Mouse (Mus musculus) limb, embryonic 14.5 days (tissue): ENCODE data around the gene Capn7. TPM values are rescaled to one million over a fixed set of nuclear protein-coding genes. Genes with fewer than 3 reads are reported as not detected.

Experiments used
- ATAC-seq: fragments of 200-750 bp; cut with Nextera tagmentation; 2 replicates; pipeline ENCODE4 v1.8.0; 2017; ENCODE audit warnings: low read depth, moderate number of reproducible peaks, moderate TSS enrichment; ENCODE audit not compliant: low FRiP score
- DNase-seq: peaks from one replicate; pipeline ENCODE4 v3.0.0-alpha.2; 2015; ENCODE audit warnings: low spot score
- H3K27ac ChIP-seq: fragments of 300-500 bp; sonication (generic); replicated peaks from 2 replicates; pipeline ENCODE4 v1.5.1; 2014; ENCODE audit warnings: low read depth, mild to moderate bottlenecking, low read length, moderate library complexity, mixed read lengths
- H3K27me3 ChIP-seq: fragments of 300-500 bp; sonication (generic); 2 replicates; pipeline ENCODE4 v1.6.1; 2014; ENCODE audit warnings: low read length, mixed read lengths; ENCODE audit not compliant: control insufficient read depth, insufficient read depth
- H3K36me3 ChIP-seq: fragments of 300-500 bp; sonication (generic); 2 replicates; pipeline ENCODE4 v1.6.1; 2014; ENCODE audit warnings: mild to moderate bottlenecking, low read length, moderate library complexity, mixed read lengths; ENCODE audit not compliant: control insufficient read depth, insufficient read depth
- H3K4me1 ChIP-seq: fragments of 300-500 bp; sonication (generic); 2 replicates; pipeline ENCODE4 v1.6.1; 2014; ENCODE audit warnings: antibody characterized with exemption, low read length, mixed read lengths; ENCODE audit not compliant: control insufficient read depth, insufficient read depth
- H3K4me2 ChIP-seq: fragments of 300-500 bp; sonication (generic); replicated peaks from 2 replicates; pipeline ENCODE4 v1.6.1; 2014; ENCODE audit warnings: low read depth, mild to moderate bottlenecking, low read length, moderate library complexity; ENCODE audit not compliant: severe bottlenecking
- H3K4me3 ChIP-seq: fragments of 300-500 bp; sonication (generic); replicated peaks from 2 replicates; pipeline ENCODE4 v1.5.1; 2014; ENCODE audit warnings: low read length
- H3K9ac ChIP-seq: fragments of 300-500 bp; sonication (generic); 2 replicates; pipeline ENCODE4 v1.6.1; 2014; ENCODE audit warnings: mild to moderate bottlenecking, low read depth, low read length, moderate library complexity; ENCODE audit not compliant: severe bottlenecking
- H3K9me3 ChIP-seq: fragments of 300-500 bp; sonication (generic); 2 replicates; pipeline ENCODE4 v1.6.1; 2016; ENCODE audit warnings: low read length; ENCODE audit not compliant: control insufficient read depth
- POLR2A ChIP-seq: fragments of 200-500 bp; IDR thresholded peaks from 2 replicates; pipeline ENCODE4 v1.8.0; 2012; ENCODE audit warnings: inconsistent platforms, mild to moderate bottlenecking, moderate library complexity, borderline replicate concordance; ENCODE audit not compliant: insufficient read depth, insufficient read length; ENCODE audit errors: extremely low read depth
- WGBS: fragments of 180-500 bp; shearing (Covaris S2); extraction: QIAGEN DNeasy Blood & Tissue Kit; methylation state at CpG from one replicate; pipeline ENCODE4 v1.1.7; 2014; 5-methylcytosine and 5-hydroxymethylcytosine counted together
- polyA plus RNA-seq, 2 experiments: library from polyadenylated mRNA; depleted of rRNA in 1 of 2; stranded (reverse) in 1 of 2; unstranded in 1 of 2; fragments of >200 nt; fragmentation: Nextera tagmentation in 1 of 2; extraction: Ambion mirVana in 1 of 2; gene quantifications; 2 replicates each; pipeline versions ENCODE4 v1.2.1 to v1.2.3; 2012 to 2014

Capn7 gene
- polyA plus RNA-seq, 2 experiments: 44.1 to 44.7 TPM

GRCm38 (mm10) chr14:31414967-31415376, 78.5 kb downstream of the Capn7 start:
- Histone ChIP-seq H3K4me1 (peaks cover 16% of the 10 kb centered on the region), H3K36me3 (peaks cover 7% of the 10 kb centered on the region), H3K4me3 (no peak overlapping the region), H3K4me2 (no peak overlapping the region), H3K9me3 (no peaks in the 10 kb centered on the region), H3K27me3 (no peaks in the 10 kb centered on the region), H3K27ac (no peak overlapping the region), H3K9ac (no peak overlapping the region)
- no peak for TF ChIP-seq POLR2A
- DNase-seq (no peak), ATAC-seq (no peak)
- WGBS: 38% methylated on average over 7 of the region's 7 CpGs

GRCm38 (mm10) chr14:31416411-31416810, 80.0 kb downstream of the Capn7 start:
- Histone ChIP-seq H3K36me3 (no peaks in the 10 kb centered on the region; the same call in 1 of the 2 replicates), H3K27ac (no peak overlapping the region), H3K9me3 (no peaks in the 10 kb centered on the region), H3K4me3 (no peak overlapping the region), H3K27me3 (no peaks in the 10 kb centered on the region), H3K4me2 (no peak overlapping the region), H3K4me1 (peaks cover 16% of the 10 kb centered on the region), H3K9ac (no peak overlapping the region)
- DNase-seq (no peak), ATAC-seq (no peak)
- no peak for TF ChIP-seq POLR2A
- WGBS: 81% methylated on average over 3 of the region's 3 CpGs

- no peak for ATAC-seq
- DNase-seq: no peak
These were observed 80.6 kb downstream of the Capn7 start for GRCm38 (mm10) chr14:31416835-31417549.

GRCm38 (mm10) chr14:31419279-31419678, 82.8 kb downstream of the Capn7 start:
- peaks cover 4% of the 10 kb centered on the region for H3K36me3 ChIP-seq
- no peak for DNase-seq
- H3K9me3 ChIP-seq: no peaks in the 10 kb centered on the region
- no peak overlapping the region for H3K9ac ChIP-seq
- ATAC-seq: no peak
- no peaks in the 10 kb centered on the region for H3K27me3 ChIP-seq
- TF ChIP-seq POLR2A: no peak
- H3K4me1 ChIP-seq: peaks cover 7% of the 10 kb centered on the region
- WGBS: 54% methylated on average over 4 of the region's 4 CpGs
- no peak overlapping the region for H3K27ac ChIP-seq
- H3K4me3 ChIP-seq: no peak overlapping the region
- no peak overlapping the region for H3K4me2 ChIP-seq

More at GRCm38 (mm10) chr14:31416835-31417549, 80.6 kb downstream of the Capn7 start:
- H3K36me3 ChIP-seq: no peaks in the 10 kb centered on the region; the same call in 1 of the 2 replicates
- 66% methylated on average over 16 of the region's 16 CpGs for WGBS
- no peaks in the 10 kb centered on the region for H3K27me3 ChIP-seq
- H3K4me3 ChIP-seq: no peak overlapping the region
- TF ChIP-seq POLR2A: no peak
- H3K9me3 ChIP-seq: no peaks in the 10 kb centered on the region
- H3K9ac ChIP-seq: no peak overlapping the region
- no peak overlapping the region for H3K4me2 ChIP-seq
- H3K27ac ChIP-seq: no peak overlapping the region
- H3K4me1 ChIP-seq: peaks cover 16% of the 10 kb centered on the region

DNA sequence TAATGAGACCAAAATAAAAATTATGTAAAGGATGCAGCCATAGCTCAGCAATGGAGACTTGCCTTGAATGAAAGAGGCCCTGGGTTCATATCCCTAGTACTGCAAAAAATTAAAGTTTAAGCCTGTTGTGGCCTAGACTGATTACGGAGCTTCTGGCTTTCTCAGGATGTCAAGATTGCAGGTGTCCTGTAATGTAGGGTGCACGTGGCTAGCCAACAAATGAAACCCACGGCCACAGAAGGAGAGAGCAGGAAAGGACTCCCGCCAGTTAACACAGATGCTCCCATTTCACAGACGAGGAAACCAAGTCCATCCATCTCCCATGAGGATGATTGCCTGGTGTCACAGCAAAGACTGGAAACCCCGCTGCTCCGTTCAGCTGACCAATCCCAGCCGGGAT, 83.7 kb downstream of the Capn7 start:
- 89% methylated on average over 8 of the region's 8 CpGs for WGBS
- no peak overlapping the region for H3K4me2 ChIP-seq
- H3K36me3 ChIP-seq: peaks cover 4% of the 10 kb centered on the region
- no peaks in the 10 kb centered on the region for H3K4me1 ChIP-seq
- H3K27me3 ChIP-seq: no peaks in the 10 kb centered on the region
- no peaks in the 10 kb centered on the region for H3K9me3 ChIP-seq
- DNase-seq: no peak
- ATAC-seq: no peak
- no peak overlapping the region for H3K9ac ChIP-seq
- TF ChIP-seq POLR2A: no peak
- H3K4me3 ChIP-seq: no peak overlapping the region
- 0 out of 2 replicates have a peak overlapping the region, but pooled peaks have one; percentile 38 for H3K27ac ChIP-seq

DNA sequence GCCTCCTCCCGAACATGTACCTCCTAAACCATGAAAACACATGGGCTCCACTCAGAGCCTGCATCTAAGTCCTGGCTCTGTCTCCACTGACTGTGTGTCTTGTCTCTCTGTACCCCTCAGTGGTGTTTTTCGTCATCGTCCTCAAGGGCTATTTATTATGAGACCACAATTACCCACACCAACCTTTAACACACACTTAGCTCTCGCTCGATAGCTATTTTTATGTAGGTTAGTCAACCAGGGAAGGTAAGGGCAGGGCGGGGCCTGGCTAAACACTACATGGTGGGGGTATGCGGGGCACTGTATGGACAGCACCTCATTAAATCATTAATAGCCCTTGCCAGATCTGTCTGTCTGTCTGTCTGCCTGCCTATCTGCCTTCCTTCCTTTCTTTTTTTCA, 84.1 kb downstream of the Capn7 start:
- Histone ChIP-seq H3K4me2 (no peak overlapping the region), H3K27me3 (no peaks in the 10 kb centered on the region), H3K4me1 (no peaks in the 10 kb centered on the region), H3K27ac (peak overlapping the region; percentile 38; the same call in 1 of the 2 replicates), H3K4me3 (no peak overlapping the region), H3K9me3 (no peaks in the 10 kb centered on the region), H3K36me3 (peaks cover 4% of the 10 kb centered on the region), H3K9ac (no peak overlapping the region)
- ATAC-seq (no peak), DNase-seq (no peak)
- TF ChIP-seq POLR2A: no peak
- WGBS: 79% methylated on average over 7 of the region's 7 CpGs
